Mouse (Mus musculus): ENCODE results near the gene Wipi2.

The Wipi2 gene

GRCm38 (mm10) chr5:142682529-142682928 is 55.0 kb downstream of the Wipi2 start:
- ATAC-seq (ENCODE audit: insufficient number of reproducible peaks, low FRiP score, low TSS enrichment) = no peak

- ATAC-seq (ENCODE audit: insufficient number of reproducible peaks, low FRiP score, low TSS enrichment) = no peak
Observed at GRCm38 (mm10) chr5:142688866-142689265, 61.4 kb downstream of the Wipi2 start.

GRCm38 (mm10) chr5:142690343-142690742 is 62.8 kb downstream of the Wipi2 start:
- ATAC-seq (ENCODE audit: insufficient number of reproducible peaks, low FRiP score, low TSS enrichment) = no peak

- ATAC-seq (ENCODE audit: insufficient number of reproducible peaks, low FRiP score, low TSS enrichment) = peak; percentile 67; the same call in 1 of the 2 replicates
Observed at GRCm38 (mm10) chr5:142692248-142692647, 64.8 kb downstream of the Wipi2 start, which contains the start of gene Slc29a4. Gene Slc29a4 (plus strand): TSS chr5:142692512.

- 0 out of 2 replicates have a peak, but pooled peaks have one; percentile 13 for ATAC-seq (ENCODE audit: insufficient number of reproducible peaks, low FRiP score, low TSS enrichment)
Observed at GRCm38 (mm10) chr5:142692971-142693737, 65.7 kb downstream of the Wipi2 start.

GRCm38 (mm10) chr5:142693738-142694430 is 66.4 kb downstream of the Wipi2 start:
- peak; percentile 27; the same call in 1 of the 2 replicates for ATAC-seq (ENCODE audit: insufficient number of reproducible peaks, low FRiP score, low TSS enrichment)

- no peak for ATAC-seq (ENCODE audit: insufficient number of reproducible peaks, low FRiP score, low TSS enrichment)
Observed at GRCm38 (mm10) chr5:142694627-142695340, 67.3 kb downstream of the Wipi2 start.

GRCm38 (mm10) chr5:142696258-142696657 is 68.8 kb downstream of the Wipi2 start:
- ATAC-seq (ENCODE audit: insufficient number of reproducible peaks, low FRiP score, low TSS enrichment) = no peak

- ATAC-seq (ENCODE audit: insufficient number of reproducible peaks, low FRiP score, low TSS enrichment) = no peak
Observed at GRCm38 (mm10) chr5:142696865-142697264, 69.4 kb downstream of the Wipi2 start.

- no peak for ATAC-seq (ENCODE audit: insufficient number of reproducible peaks, low FRiP score, low TSS enrichment)
Observed at GRCm38 (mm10) chr5:142697742-142698141, 70.2 kb downstream of the Wipi2 start.

- ATAC-seq (ENCODE audit: insufficient number of reproducible peaks, low FRiP score, low TSS enrichment) = no peak
Observed at GRCm38 (mm10) chr5:142700842-142701589, 73.5 kb downstream of the Wipi2 start.

GRCm38 (mm10) chr5:142701651-142702510 is 74.4 kb downstream of the Wipi2 start:
- ATAC-seq (ENCODE audit: insufficient number of reproducible peaks, low FRiP score, low TSS enrichment) = peak; percentile 45

GRCm38 (mm10) chr5:142702511-142703138 is 75.1 kb downstream of the Wipi2 start:
- no peak for ATAC-seq (ENCODE audit: insufficient number of reproducible peaks, low FRiP score, low TSS enrichment)

- ATAC-seq (ENCODE audit: insufficient number of reproducible peaks, low FRiP score, low TSS enrichment) = peak; percentile 56; the same call in 1 of the 2 replicates
Observed at GRCm38 (mm10) chr5:142703569-142703968, 76.1 kb downstream of the Wipi2 start.

- no peak for ATAC-seq (ENCODE audit: insufficient number of reproducible peaks, low FRiP score, low TSS enrichment)
Observed at GRCm38 (mm10) chr5:142707709-142708108, 80.2 kb downstream of the Wipi2 start.

- no peak for ATAC-seq (ENCODE audit: insufficient number of reproducible peaks, low FRiP score, low TSS enrichment)
Observed at GRCm38 (mm10) chr5:142709436-142709835, 81.9 kb downstream of the Wipi2 start.

- ATAC-seq (ENCODE audit: insufficient number of reproducible peaks, low FRiP score, low TSS enrichment) = no peak
Observed at GRCm38 (mm10) chr5:142712373-142712772, 84.9 kb downstream of the Wipi2 start.

GRCm38 (mm10) chr5:142713966-142714365 is 86.5 kb downstream of the Wipi2 start:
- no peak for ATAC-seq (ENCODE audit: insufficient number of reproducible peaks, low FRiP score, low TSS enrichment)

GRCm38 (mm10) chr5:142715059-142715458 is 87.6 kb downstream of the Wipi2 start:
- no peak for ATAC-seq (ENCODE audit: insufficient number of reproducible peaks, low FRiP score, low TSS enrichment)

Measured in cerebellum, adult (tissue).